Mouse (Mus musculus) embryonic fibroblast, embryonic 13.5 days (primary cell): ENCODE data around the gene BC030867.

Experiments
- CTCF ChIP-seq: IDR thresholded peaks from 2 replicates; pipeline ENCODE4 v1.5.1; 2011; ENCODE audit warnings: mild to moderate bottlenecking, control low read depth, low read length, moderate library complexity, borderline replicate concordance; ENCODE audit not compliant: insufficient read depth
- POLR2A ChIP-seq: IDR thresholded peaks from 2 replicates; pipeline ENCODE4 v1.6.1; 2011; ENCODE audit warnings: low read depth, mild to moderate bottlenecking, control low read depth, low read length, moderate library complexity

- TF ChIP-seq CTCF (no peak), POLR2A (no peak)
Measured at GRCm38 (mm10) chr11:102217876-102218430, 30.7 kb upstream of the BC030867 start.
